ENCODE assay signal across 15 mouse cellular contexts in genomic region chr19:12484210-12484609, GRCm38 (mm10). TPM values are rescaled to one million over a fixed set of nuclear protein-coding genes. Genes with fewer than 3 reads are reported as not detected.
DNase-seq lines count a peak whose midpoint lies in the region; ATAC-seq and TF ChIP-seq lines count a peak whose summit lies in the region.
"Had no signal": no experiment of that assay in that cellular context is flagged by ENCODE, and none has a peak within 500 bp of the region (broad histone marks: within the 10 kb centered on the region; RNA-seq: fewer than 3 reads in every experiment).

No protein-coding gene starts in this region.

- no peak for ATAC-seq in heart, embryonic 13.5 days (ENCODE audit: extremely low read depth, insufficient number of reproducible peaks, low FRiP score, low TSS enrichment)
- no peak for ATAC-seq in lung, embryonic 14.5 days (ENCODE audit: insufficient read depth)
- ATAC-seq: Patski had no signal

- H3K4me2 ChIP-seq in heart, embryonic 13.5 days = no peak overlapping the region
- no peak overlapping the region for H3K4me2 ChIP-seq in lung, embryonic 14.5 days
- H3K4me2 ChIP-seq: midbrain, embryonic 11.5 days had no signal

- no peak for DNase-seq in heart, postnatal 14 days
- DNase-seq in lung, embryonic 14.5 days = peak; percentile 43
- no peak for DNase-seq in lung, adult 18-20 months
- DNase-seq in brain, embryonic 14.5 days (ENCODE audit: low read depth) = peak; percentile 41
- DNase-seq in kidney, postnatal 14 days = peak; percentile 62
- no peak for DNase-seq in urinary bladder, postnatal 14 days (ENCODE audit: low spot score)
- DNase-seq in left cerebral cortex, postnatal 4 days = no peak
- DNase-seq: cerebellum, postnatal 14 days; thymus, postnatal 4 days had no signal

- no peaks in the 10 kb centered on the region for H3K27me3 ChIP-seq in heart, embryonic 13.5 days (replicated peaks)
- H3K27me3 ChIP-seq in lung, embryonic 14.5 days (ENCODE audit: insufficient read depth, low read length) = no peaks in the 10 kb centered on the region
- H3K27me3 ChIP-seq: Patski had no signal

- H3K9ac ChIP-seq in heart, embryonic 13.5 days = no peak overlapping the region
- no peak overlapping the region for H3K9ac ChIP-seq in lung, embryonic 14.5 days

- peak overlapping the region; percentile 29; the same call in 1 of the 2 replicates for H3K27ac ChIP-seq in heart, embryonic 13.5 days (replicated peaks)
- H3K27ac ChIP-seq in lung, embryonic 14.5 days (ENCODE audit: low read depth) = peak overlapping the region; percentile 63

- H3K9me3 ChIP-seq in heart, embryonic 13.5 days = no peaks in the 10 kb centered on the region
- no peaks in the 10 kb centered on the region for H3K9me3 ChIP-seq in lung, embryonic 14.5 days (ENCODE audit: low read depth, low read length)

- H3K36me3 ChIP-seq in heart, embryonic 13.5 days = 0 out of 2 replicates have a peak, but pooled peaks cover 2% of the 10 kb centered on the region
- H3K36me3 ChIP-seq in lung, embryonic 14.5 days (ENCODE audit: insufficient read depth) = peaks cover 44% of the 10 kb centered on the region

- 62% methylated on average over 4 of the region's 4 CpGs for WGBS in heart, embryonic 13.5 days
- WGBS in lung, embryonic 14.5 days = 57% methylated on average over 4 of the region's 4 CpGs

- TF ChIP-seq CTCF in lung, embryonic 14.5 days (IDR thresholded peaks at IDR 0.05; ENCODE audit: low read depth) = no peak
- TF ChIP-seq CTCF in brain, embryonic 14.5 days (IDR thresholded peaks at IDR 0.05; ENCODE audit: borderline replicate concordance, extremely low read depth, insufficient read depth, insufficient read length) = no peak

- intact Hi-C loops in heart, postnatal 14 days (cut with DNase I) = no loop called here
- intact Hi-C loops in left cerebral cortex, postnatal 4 days (cut with DNase I) = no loop called here

- no peak overlapping the region for H3K4me3 ChIP-seq in heart, embryonic 13.5 days
- no peak overlapping the region for H3K4me3 ChIP-seq in lung, embryonic 14.5 days (ENCODE audit: low read depth, low read length)

- peaks cover 31% of the 10 kb centered on the region for H3K4me1 ChIP-seq in heart, embryonic 13.5 days
- peaks cover 21% of the 10 kb centered on the region for H3K4me1 ChIP-seq in lung, embryonic 14.5 days (ENCODE audit: insufficient read depth)

- TF ChIP-seq POLR2A in brain, embryonic 14.5 days (IDR thresholded peaks at IDR 0.05; ENCODE audit: borderline replicate concordance, extremely low read depth, insufficient read depth, insufficient read length, poor library complexity, severe bottlenecking) = no peak

RNA-seq across cellular contexts. Expression of gene Dtx4, which starts 17.0 kb away (rescaled TPM):
- 1.5 and 1.9 TPM in 2 replicates for polyA plus RNA-seq in heart, embryonic 13.5 days (2015; fragmentation: Nextera tagmentation; extraction: Ambion mirVana)
- 1 to 10 TPM; 7.6 to 9.7 TPM for total RNA-seq in heart, postnatal 14 days (2021)
- 17.2 and 17.7 TPM in 2 replicates for polyA plus RNA-seq in lung, embryonic 14.5 days (2014; fragmentation: Nextera tagmentation; extraction: Ambion mirVana)
- 23.5 and 50.1 TPM in 2 replicates for polyA plus RNA-seq in brain, embryonic 14.5 days (2012; rRNA removed)
- 100 to 1,000 TPM; 124 to 146 TPM for total RNA-seq in left cerebral cortex, postnatal 4 days (2021)

RNA-seq across cellular contexts. Expression of gene Mpeg1, which starts 23.6 kb away (rescaled TPM):
- 0.29 and 0.39 TPM in 2 replicates for polyA plus RNA-seq in heart, embryonic 13.5 days (2015; fragmentation: Nextera tagmentation; extraction: Ambion mirVana)
- 1 to 10 TPM; 6.6 to 7.1 TPM for total RNA-seq in heart, postnatal 14 days (2021)
- polyA plus RNA-seq in lung, embryonic 14.5 days (2014; fragmentation: Nextera tagmentation; extraction: Ambion mirVana) = 0.63 and 0.76 TPM in 2 replicates
- polyA plus RNA-seq in brain, embryonic 14.5 days (2012; rRNA removed) = 1.9 and 2.8 TPM in 2 replicates
- total RNA-seq in left cerebral cortex, postnatal 4 days (2021) = 1 to 10 TPM; 3.7 to 5.0 TPM

RNA-seq across cellular contexts. Expression of gene Pfpl, which starts 56.5 kb away (rescaled TPM):
- not detected in 2 replicates for polyA plus RNA-seq in heart, embryonic 13.5 days (2015; fragmentation: Nextera tagmentation; extraction: Ambion mirVana)
- total RNA-seq in heart, postnatal 14 days (2021) = not detected
- polyA plus RNA-seq in lung, embryonic 14.5 days (2014; fragmentation: Nextera tagmentation; extraction: Ambion mirVana) = not detected in 2 replicates
- not detected in 2 replicates for polyA plus RNA-seq in brain, embryonic 14.5 days (2012; rRNA removed)
- total RNA-seq in left cerebral cortex, postnatal 4 days (2021) = not detected
- total RNA-seq: adrenal gland, postnatal 4 days had no signal
- polyA plus RNA-seq: heart, embryonic 14.5 days; limb, embryonic 14.5 days; midbrain, embryonic 11.5 days; Patski had no signal

Comparison
In these comparisons a context has a peak if more than half of its experiments do, and no peak if none do; other contexts are left out.
1. DNase-seq: peak in lung, embryonic 14.5 days (single experiment), brain, embryonic 14.5 days (single experiment) and kidney, postnatal 14 days (single experiment); none in heart, postnatal 14 days (0 of 2), lung, adult 18-20 months (0 of 2), urinary bladder, postnatal 14 days (single experiment) and left cerebral cortex, postnatal 4 days (single experiment).